Mouse (Mus musculus) CH12.LX (cell line): Measurements from ENCODE around the gene Prpsap2. TPM values are rescaled to one million over a fixed set of nuclear protein-coding genes. Genes with fewer than 3 reads are reported as not detected.

Experiments
- DNase-seq: peaks from one replicate; pipeline ENCODE4 v3.0.0-alpha.2; 2013; ENCODE audit errors: extremely low read depth
- H3K27ac ChIP-seq: 2 replicates; pipeline ENCODE4 v1.5.1; 2012; ENCODE audit warnings: low read depth, mild to moderate bottlenecking, control low read depth, moderate library complexity; ENCODE audit not compliant: insufficient read depth
- H3K27me3 ChIP-seq: replicated peaks from 2 replicates; pipeline ENCODE3; 2012; ENCODE audit warnings: inconsistent platforms
- H3K36me3 ChIP-seq, 2 experiments: replicated peaks in 1 of 2; 2 replicates each; pipeline versions ENCODE3 to v1.6.1; 2012; ENCODE audit warnings: inconsistent platforms in 1 of 2, low read length in 1 of 2, mild to moderate bottlenecking in 1 of 2, mixed read lengths in 1 of 2, moderate library complexity in 1 of 2; ENCODE audit not compliant: control insufficient read depth in 1 of 2, insufficient read depth in 1 of 2
- H3K4me1 ChIP-seq, 2 experiments: 2 replicates each; pipeline ENCODE4 v1.6.1; 2012; ENCODE audit warnings: inconsistent platforms in 1 of 2, moderate library complexity in 1 of 2; ENCODE audit not compliant: insufficient read depth in 2 of 2, control insufficient read depth in 1 of 2
- H3K4me2 ChIP-seq: 2 replicates; pipeline ENCODE4 v1.6.1; 2012; ENCODE audit warnings: low read depth, mild to moderate bottlenecking, control low read depth; ENCODE audit not compliant: poor library complexity, insufficient read depth, severe bottlenecking
- H3K4me3 ChIP-seq, 3 experiments: fragments of 150-350 bp in 1 of 3; sonication (generic) in 1 of 3; replicated peaks in 1 of 3; 2 replicates each; pipeline versions ENCODE3 to v1.5.1; 2011 to 2012; ENCODE audit warnings: low read depth in 2 of 3, low read length in 2 of 3, mild to moderate bottlenecking in 2 of 3, moderate library complexity in 2 of 3, control low read depth in 1 of 3, improper control_type of control experiment in 1 of 3, inconsistent platforms in 1 of 3, mixed read lengths in 1 of 3; ENCODE audit not compliant: poor library complexity in 1 of 3
- H3K79me2 ChIP-seq: replicated peaks from 2 replicates; pipeline ENCODE4 v1.6.1; 2012; ENCODE audit warnings: mild to moderate bottlenecking, moderate library complexity; ENCODE audit not compliant: control insufficient read depth, poor library complexity, insufficient read depth, severe bottlenecking; ENCODE audit errors: extremely low read depth
- H3K9ac ChIP-seq: 2 replicates; pipeline ENCODE4 v1.6.1; 2012; ENCODE audit warnings: low read depth, mild to moderate bottlenecking, control low read depth, moderate library complexity; ENCODE audit not compliant: insufficient read depth
- H3K9me3 ChIP-seq: replicated peaks from 2 replicates; pipeline ENCODE3; 2012; ENCODE audit warnings: low read length, inconsistent platforms, mixed read lengths
- BHLHE40 ChIP-seq: IDR thresholded peaks from 2 replicates; pipeline ENCODE4 v1.6.1; 2011; ENCODE audit warnings: mild to moderate bottlenecking, low read depth, low read length, improper control_type of control experiment
- CHD2 ChIP-seq: IDR thresholded peaks from 2 replicates; pipeline ENCODE4 v1.6.1; 2011; ENCODE audit warnings: low read length, improper control_type of control experiment
- CTCF ChIP-seq, 2 experiments: IDR thresholded peaks in 1 of 2; conservative IDR thresholded peaks in 1 of 2; 2 replicates each; pipeline ENCODE4 v1.5.1; 2011 to 2012; ENCODE audit warnings: low read depth in 2 of 2, low read length in 2 of 2, improper control_type of control experiment in 1 of 2, inconsistent platforms in 1 of 2, mild to moderate bottlenecking in 1 of 2, moderate library complexity in 1 of 2
- ELF1 ChIP-seq: IDR thresholded peaks from 2 replicates; pipeline ENCODE4 v1.6.1; 2014; ENCODE audit warnings: low read depth, mild to moderate bottlenecking, inconsistent platforms, low read length, improper control_type of control experiment
- ETS1 ChIP-seq: conservative IDR thresholded peaks from 2 replicates; pipeline ENCODE4 v1.6.1; 2012; ENCODE audit warnings: low read depth, mild to moderate bottlenecking, inconsistent platforms, low read length, improper control_type of control experiment, moderate library complexity
- IRF4 ChIP-seq: IDR thresholded peaks from 2 replicates; pipeline ENCODE4 v1.6.1; 2014; ENCODE audit warnings: low read depth, mild to moderate bottlenecking, inconsistent platforms, low read length, improper control_type of control experiment
- KAT2A ChIP-seq: IDR thresholded peaks from 2 replicates; pipeline ENCODE4 v1.6.1; 2012; ENCODE audit warnings: low read length, improper control_type of control experiment, inconsistent platforms; ENCODE audit not compliant: insufficient replicate concordance
- MAFK ChIP-seq: IDR thresholded peaks from 2 replicates; pipeline ENCODE4 v1.6.1; 2011; ENCODE audit warnings: low read length, improper control_type of control experiment; ENCODE audit not compliant: insufficient replicate concordance
- MEF2A ChIP-seq: IDR thresholded peaks from 2 replicates; pipeline ENCODE4 v1.6.1; 2014; ENCODE audit warnings: low read depth, mild to moderate bottlenecking, inconsistent platforms, low read length, improper control_type of control experiment, borderline replicate concordance
- MYC ChIP-seq: IDR thresholded peaks from 2 replicates; pipeline ENCODE4 v1.6.1; 2011; ENCODE audit warnings: low read depth, mild to moderate bottlenecking, improper control_type of control experiment, low read length
- NELFE ChIP-seq: IDR thresholded peaks from 2 replicates; pipeline ENCODE4 v1.6.1; 2011; ENCODE audit warnings: low read depth, low read length, improper control_type of control experiment
- NRF1 ChIP-seq: IDR thresholded peaks from 2 replicates; pipeline ENCODE4 v1.6.1; 2014; ENCODE audit warnings: low read depth, mild to moderate bottlenecking, inconsistent platforms, low read length, improper control_type of control experiment, moderate library complexity
- PAX5 ChIP-seq: IDR thresholded peaks from 2 replicates; pipeline ENCODE4 v1.6.1; 2012; ENCODE audit warnings: low read length, inconsistent platforms, mixed read lengths
- RCOR1 ChIP-seq: conservative IDR thresholded peaks from 2 replicates; pipeline ENCODE4 v1.6.1; 2012; ENCODE audit warnings: low read depth, mild to moderate bottlenecking, inconsistent platforms, low read length, improper control_type of control experiment
- TBP ChIP-seq: conservative IDR thresholded peaks from 2 replicates; pipeline ENCODE4 v1.6.1; 2011; ENCODE audit warnings: low read depth, low read length, improper control_type of control experiment
- UBTF ChIP-seq: IDR thresholded peaks from 2 replicates; pipeline ENCODE4 v1.6.1; 2012; ENCODE audit warnings: low read depth, mild to moderate bottlenecking, inconsistent platforms, low read length, improper control_type of control experiment, moderate library complexity
- USF2 ChIP-seq: conservative IDR thresholded peaks from 2 replicates; pipeline ENCODE4 v1.6.1; 2011; ENCODE audit warnings: low read depth, low read length, improper control_type of control experiment
- ZC3H11A ChIP-seq: IDR thresholded peaks from 2 replicates; pipeline ENCODE4 v1.6.1; 2012; ENCODE audit warnings: low read depth, mild to moderate bottlenecking, inconsistent platforms, low read length, improper control_type of control experiment
- ZMIZ1 ChIP-seq: IDR thresholded peaks from 2 replicates; pipeline ENCODE4 v1.6.1; 2012; ENCODE audit warnings: low read depth, mild to moderate bottlenecking, inconsistent platforms, low read length, improper control_type of control experiment
- dilution Hi-C: fragments of 300-500 bp; cut with MboI; formaldehyde crosslinking; loops from 2 replicates; pipeline ENCODE4 v1.14.3; 2020; ENCODE audit warnings: low sequenced_read_pairs; ENCODE audit not compliant: extremely low pct_unique_long_range_greater_than_20kb, extremely low pct_ligation_motif_present
- in situ Hi-C: fragments of 300-500 bp; cut with MboI; formaldehyde crosslinking; loops from 3 replicates; pipeline ENCODE4 v1.14.3; 2019; ENCODE audit warnings: low sequenced_read_pairs, low pct_ligation_motif_present, low pct_unique_long_range_greater_than_20kb, mixed read lengths
- polyA plus RNA-seq: library from polyadenylated mRNA; unstranded; fragments of >175 nt; gene quantifications from 2 replicates; pipeline ENCODE4 v1.2.1, GENCODE M21; 2012; ENCODE audit warnings: low read depth; ENCODE audit not compliant: insufficient read length
- total RNA-seq, 2 experiments: library from RNA; depleted of rRNA; stranded (reverse); fragments of 300-350 nt in 1 of 2; fragments of >200 nt in 1 of 2; gene quantifications; 2 replicates each; pipeline ENCODE4 v1.2.3; 2012 to 2014

Gene Prpsap2
- total and polyA plus RNA-seq, 3 experiments = 67.5 to 150 (median 85.6) TPM

DNA sequence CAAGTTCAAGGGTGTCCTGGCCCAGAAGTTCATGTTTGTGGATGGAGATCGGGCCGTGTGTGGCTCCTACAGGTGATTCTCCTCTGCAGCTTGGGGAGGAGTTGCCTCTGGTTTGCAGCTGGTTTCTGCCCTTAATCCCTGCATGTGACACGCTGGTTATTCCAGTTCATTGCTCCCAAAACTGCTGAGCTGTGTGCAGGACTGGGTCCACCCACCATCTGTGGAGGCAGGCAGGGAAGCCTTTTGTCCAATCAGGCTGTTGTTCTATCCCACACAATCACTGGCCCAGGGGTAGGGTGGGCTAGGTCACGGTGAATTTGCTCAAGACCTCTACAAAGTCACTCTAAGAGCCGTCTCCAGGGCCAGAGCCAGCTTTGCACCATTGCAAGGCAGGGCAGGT is 60.2 kb downstream of the Prpsap2 start:
- Histone ChIP-seq H3K9ac (no peak overlapping the region), H3K4me2 (no peak overlapping the region), H3K4me3 (no peak overlapping the region), H3K4me1 (peaks cover 50 to 100% of the 10 kb centered on the region in 2 experiments), H3K36me3 (peaks cover 87 to 96% of the 10 kb centered on the region in 2 experiments), H3K27me3 (no peaks in the 10 kb centered on the region), H3K27ac (no peak overlapping the region), H3K79me2 (peaks cover 5% of the 10 kb centered on the region; the same call in 1 of the 2 replicates), H3K9me3 (no peaks in the 10 kb centered on the region)
- in situ Hi-C loops = loop anchor here (5.0 kb wide), 1 partner anchor 34 kb away; no protein-coding TSS in a partner anchor
- dilution Hi-C loops = no loop called here
- no peak for DNase-seq
- TF ChIP-seq ZMIZ1 (no peak), IRF4 (no peak), RCOR1 (no peak), MAFK (no peak), CTCF (conservative IDR thresholded peaks at IDR 0.05 in 1 of 2, IDR thresholded peaks at IDR 0.05 in 1 of 2; ENCODE audit: low read depth in 2 of 2, low read length in 2 of 2) (no peak), CHD2 (no peak), USF2 (no peak), UBTF (no peak), ZC3H11A (no peak), ELF1 (no peak), TBP (no peak), NRF1 (no peak), PAX5 (no peak), KAT2A (no peak), BHLHE40 (no peak), MEF2A (no peak), MYC (no peak), ETS1 (no peak)

DNA sequence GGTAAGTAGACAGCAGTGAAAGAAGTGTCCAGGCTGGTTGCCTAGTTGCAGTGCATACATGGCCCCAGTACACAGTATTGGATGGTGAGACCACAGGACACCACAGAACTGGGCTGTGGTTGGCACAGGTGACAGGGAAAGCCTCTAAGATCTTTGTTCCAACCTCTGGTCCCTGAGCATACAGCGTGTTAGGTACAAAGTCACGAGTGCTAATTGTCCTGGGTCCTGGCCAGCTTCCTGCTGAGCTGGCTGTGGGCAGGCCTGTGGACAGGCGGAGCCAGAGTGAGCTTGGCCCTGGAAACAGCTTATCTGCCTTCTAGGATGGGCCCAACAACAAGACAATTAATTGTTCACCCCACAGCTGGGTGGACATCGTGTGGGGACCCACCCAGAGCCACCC is 62.0 kb downstream of the Prpsap2 start:
- dilution Hi-C loops (no loop called here), in situ Hi-C loops (loop anchor here (5.0 kb wide), 1 partner anchor 33 kb away; no protein-coding TSS in a partner anchor)
- no peaks in the 10 kb centered on the region for H3K27me3 ChIP-seq

More for the DNA sequence above, 62.0 kb downstream of the Prpsap2 start:
- H3K9ac ChIP-seq = no peak overlapping the region
- no peak overlapping the region for H3K4me2 ChIP-seq
- no peak overlapping the region for H3K4me3 ChIP-seq
- H3K79me2 ChIP-seq = peaks cover 5% of the 10 kb centered on the region; the same call in 1 of the 2 replicates
- H3K36me3 ChIP-seq = peaks cover 90 to 96% of the 10 kb centered on the region in 2 experiments
- peaks cover 46 to 94% of the 10 kb centered on the region in 2 experiments for H3K4me1 ChIP-seq
- peak; percentile 62; the same call in 1 of the 2 replicates for TF ChIP-seq BHLHE40
- 0 out of 2 replicates have a peak, but pooled peaks have one; percentile 19 for TF ChIP-seq ETS1
- TF ChIP-seq NELFE = no peak
- H3K9me3 ChIP-seq = no peaks in the 10 kb centered on the region
- peak overlapping the region; percentile 89 for H3K27ac ChIP-seq
- peak; percentile 44 for DNase-seq
